In the genomic region with DNA sequence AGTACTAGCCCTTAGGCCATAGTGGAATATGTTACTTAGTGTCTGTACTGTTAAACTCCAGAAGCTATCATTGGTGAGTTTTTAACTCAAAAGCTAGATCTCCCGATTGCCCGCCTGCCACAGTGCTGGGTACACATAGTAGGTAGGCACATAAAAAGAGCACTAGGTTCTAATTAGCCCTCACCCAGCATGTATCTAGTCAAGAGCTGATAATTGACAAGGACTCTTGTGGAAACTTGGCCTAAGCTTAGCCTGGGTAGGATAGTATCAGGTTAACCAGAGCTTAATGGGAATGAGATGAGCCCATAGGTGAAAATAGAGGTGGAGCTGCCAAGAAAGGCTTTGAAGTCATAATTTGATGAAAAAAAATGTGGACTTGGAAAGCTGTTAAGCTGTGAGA, we compare ENCODE assay signal across 8 mouse cellular contexts. TPM values are rescaled to one million over a fixed set of nuclear protein-coding genes. Genes with fewer than 3 reads are reported as not detected.
DNase-seq lines count a peak whose midpoint lies in the region; ATAC-seq and TF ChIP-seq lines count a peak whose summit lies in the region.

No protein-coding gene starts in this region.

- TF ChIP-seq EP300 in liver, postnatal 0 days (IDR thresholded peaks at IDR 0.05; ENCODE audit: low read depth), result no peak

- H3K4me1 ChIP-seq in heart, embryonic 13.5 days, result peaks cover 29% of the 10 kb centered on the region
- H3K4me1 ChIP-seq in ES-E14 (ENCODE audit: control insufficient read depth in 2 of 2, insufficient read depth in 2 of 2, low read length in 2 of 2, poor library complexity in 1 of 2), result peaks cover 0 to 10% of the 10 kb centered on the region in 2 experiments; a peak in 2 of 4 replicates
- H3K4me1 ChIP-seq in forebrain, embryonic 15.5 days, result peaks cover 29% of the 10 kb centered on the region
- peaks cover 23% of the 10 kb centered on the region for H3K4me1 ChIP-seq in liver, postnatal 0 days (ENCODE audit: insufficient read depth)

- no peak for ATAC-seq in heart, embryonic 13.5 days (ENCODE audit: extremely low read depth, insufficient number of reproducible peaks, low FRiP score, low TSS enrichment)
- no peak for ATAC-seq in forebrain, embryonic 15.5 days (replicated peaks)
- ATAC-seq in liver, postnatal 0 days, result no peak

- no peak for DNase-seq in heart, postnatal 4 days
- DNase-seq in ES-E14 (ENCODE audit: low read depth, low spot score), result no peak
- DNase-seq in liver, postnatal 0 days, result no peak
- no peak for DNase-seq in layer of hippocampus, adult 18-20 months (ENCODE audit: low spot score in 2 of 2)
- DNase-seq in left cerebral cortex, adult 11 months (ENCODE audit: low spot score), result no peak
- DNase-seq in frontal cortex, postnatal 14 days (ENCODE audit: low spot score in 2 of 2), result no peak

- peaks cover 49% of the 10 kb centered on the region for H3K36me3 ChIP-seq in heart, embryonic 13.5 days
- peaks cover 27% of the 10 kb centered on the region for H3K36me3 ChIP-seq in ES-E14 (ENCODE audit: control insufficient read depth, insufficient read depth, low read length, poor library complexity, severe bottlenecking)
- H3K36me3 ChIP-seq in forebrain, embryonic 15.5 days, result peaks cover 34% of the 10 kb centered on the region
- H3K36me3 ChIP-seq in liver, postnatal 0 days (replicated peaks; ENCODE audit: insufficient read depth, low read length), result peaks cover 35% of the 10 kb centered on the region

- no peaks in the 10 kb centered on the region for H3K27me3 ChIP-seq in heart, embryonic 13.5 days (replicated peaks)
- H3K27me3 ChIP-seq in forebrain, embryonic 15.5 days, result no peaks in the 10 kb centered on the region
- no peaks in the 10 kb centered on the region for H3K27me3 ChIP-seq in liver, postnatal 0 days (ENCODE audit: insufficient read depth, low read length)

- H3K27ac ChIP-seq in heart, embryonic 13.5 days (replicated peaks), result peak overlapping the region; percentile 98
- H3K27ac ChIP-seq in ES-E14 (ENCODE audit: insufficient read depth, low read depth, low read length, poor library complexity, severe bottlenecking), result no peak overlapping the region
- H3K27ac ChIP-seq in forebrain, embryonic 15.5 days (replicated peaks), result peak overlapping the region; percentile 96; the same call in 1 of the 2 replicates
- H3K27ac ChIP-seq in liver, postnatal 0 days (ENCODE audit: low read depth), result peak overlapping the region; percentile 99

- TF ChIP-seq CTCF in liver, postnatal 0 days (IDR thresholded peaks at IDR 0.05; ENCODE audit: low read depth), result no peak

- H3K9me3 ChIP-seq in heart, embryonic 13.5 days, result no peaks in the 10 kb centered on the region
- no peaks in the 10 kb centered on the region for H3K9me3 ChIP-seq in ES-E14 (ENCODE audit: control insufficient read depth, insufficient read depth, low read depth, low read length)
- no peaks in the 10 kb centered on the region for H3K9me3 ChIP-seq in forebrain, embryonic 15.5 days
- H3K9me3 ChIP-seq in liver, postnatal 0 days (ENCODE audit: low read length), result peaks cover 4% of the 10 kb centered on the region

- peak overlapping the region; percentile 96 for H3K4me3 ChIP-seq in heart, embryonic 13.5 days
- peak overlapping the region; percentile 86 to 96 for H3K4me3 ChIP-seq in ES-E14 (ENCODE audit: insufficient read depth in 1 of 2, low read depth in 1 of 2, low read length in 2 of 2, poor library complexity in 1 of 2, severe bottlenecking in 1 of 2)
- H3K4me3 ChIP-seq in forebrain, embryonic 15.5 days, result peak overlapping the region; percentile 79
- H3K4me3 ChIP-seq in liver, postnatal 0 days (ENCODE audit: low read depth, low read length), result peak overlapping the region; percentile 92

- H3K9ac ChIP-seq in heart, embryonic 13.5 days, result peak overlapping the region; percentile 98
- H3K9ac ChIP-seq in ES-E14 (ENCODE audit: insufficient read depth, low read depth, low read length, poor library complexity, severe bottlenecking), result peak overlapping the region; percentile 97
- peak overlapping the region; percentile 87 for H3K9ac ChIP-seq in forebrain, embryonic 15.5 days (replicated peaks)
- H3K9ac ChIP-seq in liver, postnatal 0 days (replicated peaks), result peak overlapping the region; percentile 94

- peak overlapping the region; percentile 97 for H3K4me2 ChIP-seq in heart, embryonic 13.5 days
- H3K4me2 ChIP-seq in forebrain, embryonic 15.5 days (replicated peaks), result peak overlapping the region; percentile 66
- H3K4me2 ChIP-seq in liver, postnatal 0 days (ENCODE audit: low read depth, low read length), result peak overlapping the region; percentile 97

- in situ Hi-C loops in ES-E14 (cut with MboI; ENCODE audit: low sequenced_read_pairs in 2 of 2, unreplicated experiment in 2 of 2), result no loop called here

- WGBS in heart, embryonic 13.5 days, result 30% methylated on average over 2 of the region's 2 CpGs
- 41% methylated on average over 2 of the region's 2 CpGs for WGBS in forebrain, embryonic 15.5 days
- 29% methylated on average over 2 of the region's 2 CpGs for WGBS in liver, postnatal 0 days (ENCODE audit: insufficient replicate concordance)

TF ChIP-seq in ES-E14, 5 proteins besides CTCF, POLR2A, EP300 and RAD21:
- TF ChIP-seq CHD2 (IDR thresholded peaks at IDR 0.05; ENCODE audit: low read depth, low read length), result 0 out of 2 replicates have a peak, but pooled peaks have one; percentile 16
- no peak for TF ChIP-seq HCFC1 (IDR thresholded peaks at IDR 0.05; ENCODE audit: borderline replicate concordance, insufficient read depth, low read length)

RNA-seq across cellular contexts. Expression of a gene that starts 1.8 kb away (rescaled TPM):
- polyA plus RNA-seq in heart, embryonic 13.5 days (2015; fragmentation: Nextera tagmentation; extraction: Ambion mirVana), result 4,195 and 4,594 TPM in 2 replicates
- total RNA-seq in heart, postnatal 4 days (2021), result 1,000 to 10,000 TPM; 1,521 to 1,568 TPM
- 4,715 and 6,168 TPM in 2 replicates for total RNA-seq in ES-E14 (2012; rRNA removed)
- polyA plus RNA-seq in forebrain, embryonic 15.5 days (2015; fragmentation: Nextera tagmentation; extraction: Ambion mirVana), result 3,682 and 3,685 TPM in 2 replicates
- polyA plus RNA-seq in liver, postnatal 0 days (2015; fragmentation: Nextera tagmentation; extraction: Ambion mirVana), result 2,313 and 2,332 TPM in 2 replicates
- 1,000 to 10,000 TPM; 1,682 to 1,687 TPM for total RNA-seq in layer of hippocampus, adult 18-20 months (2021)

RNA-seq across cellular contexts. Expression of a gene that starts 27.2 kb away (rescaled TPM):
- polyA plus RNA-seq in heart, embryonic 13.5 days (2015; fragmentation: Nextera tagmentation; extraction: Ambion mirVana), result 309 and 340 TPM in 2 replicates
- 100 to 1,000 TPM; 125 to 126 TPM for total RNA-seq in heart, postnatal 4 days (2021)
- total RNA-seq in ES-E14 (2012; rRNA removed), result 192 and 294 TPM in 2 replicates
- polyA plus RNA-seq in forebrain, embryonic 15.5 days (2015; fragmentation: Nextera tagmentation; extraction: Ambion mirVana), result 576 and 626 TPM in 2 replicates
- 135 and 137 TPM in 2 replicates for polyA plus RNA-seq in liver, postnatal 0 days (2015; fragmentation: Nextera tagmentation; extraction: Ambion mirVana)
- total RNA-seq in layer of hippocampus, adult 18-20 months (2021), result 10 to 100 TPM; 36.3 to 45.4 TPM

RNA-seq across cellular contexts. Expression of a gene that starts 28.2 kb away (rescaled TPM):
- polyA plus RNA-seq in heart, embryonic 13.5 days (2015; fragmentation: Nextera tagmentation; extraction: Ambion mirVana), result 6.6 and 7.3 TPM in 2 replicates
- 10 to 100 TPM; 46.8 to 49.1 TPM for total RNA-seq in heart, postnatal 4 days (2021)
- 19.6 and 22.6 TPM in 2 replicates for total RNA-seq in ES-E14 (2012; rRNA removed)
- 38.7 and 38.8 TPM in 2 replicates for polyA plus RNA-seq in forebrain, embryonic 15.5 days (2015; fragmentation: Nextera tagmentation; extraction: Ambion mirVana)
- polyA plus RNA-seq in liver, postnatal 0 days (2015; fragmentation: Nextera tagmentation; extraction: Ambion mirVana), result 3.4 and 3.7 TPM in 2 replicates
- 100 to 1,000 TPM; 169 to 174 TPM for total RNA-seq in layer of hippocampus, adult 18-20 months (2021)

RNA-seq across cellular contexts. Expression of a gene that starts 58.6 kb away (rescaled TPM):
- polyA plus RNA-seq in heart, embryonic 13.5 days (2015; fragmentation: Nextera tagmentation; extraction: Ambion mirVana), result 23.5 and 25.5 TPM in 2 replicates
- 10 to 100 TPM; 81.8 to 84.6 TPM for total RNA-seq in heart, postnatal 4 days (2021)
- 39.7 and 49.8 TPM in 2 replicates for total RNA-seq in ES-E14 (2012; rRNA removed)
- polyA plus RNA-seq in forebrain, embryonic 15.5 days (2015; fragmentation: Nextera tagmentation; extraction: Ambion mirVana), result 13.5 and 14.8 TPM in 2 replicates
- polyA plus RNA-seq in liver, postnatal 0 days (2015; fragmentation: Nextera tagmentation; extraction: Ambion mirVana), result 5.6 and 6.1 TPM in 2 replicates
- total RNA-seq in layer of hippocampus, adult 18-20 months (2021), result 100 to 1,000 TPM; 229 to 239 TPM
